Mouse (Mus musculus) embryonic facial prominence, embryonic 12.5 days (tissue): ENCODE measurements around the gene Bag6. TPM values are rescaled to one million over a fixed set of nuclear protein-coding genes. Genes with fewer than 3 reads are reported as not detected.

ENCODE experiments used
- ATAC-seq: fragments of 200-750 bp; cut with Nextera tagmentation; 2 replicates; pipeline ENCODE4 v1.8.0; 2017; ENCODE audit not compliant: insufficient number of reproducible peaks, insufficient read depth, low FRiP score, low TSS enrichment
- H3K27ac ChIP-seq: fragments of 300-500 bp; sonication (generic); 2 replicates; pipeline ENCODE4 v1.5.1; 2016; ENCODE audit warnings: mild to moderate bottlenecking
- H3K27me3 ChIP-seq: fragments of 300-500 bp; sonication (generic); 2 replicates; pipeline ENCODE4 v1.6.1; 2016; ENCODE audit warnings: mild to moderate bottlenecking, moderate library complexity
- H3K36me3 ChIP-seq: fragments of 300-500 bp; sonication (generic); 2 replicates; pipeline ENCODE4 v1.6.1; 2016; ENCODE audit warnings: mild to moderate bottlenecking
- H3K4me1 ChIP-seq: fragments of 300-500 bp; sonication (generic); 2 replicates; pipeline ENCODE4 v1.6.1; 2016
- H3K4me2 ChIP-seq: fragments of 300-500 bp; sonication (generic); replicated peaks from 2 replicates; pipeline ENCODE4 v1.6.1; 2016; ENCODE audit warnings: mild to moderate bottlenecking, moderate library complexity
- H3K4me3 ChIP-seq: fragments of 300-500 bp; sonication (generic); 2 replicates; pipeline ENCODE4 v1.5.1; 2016; ENCODE audit warnings: mild to moderate bottlenecking
- H3K9ac ChIP-seq: fragments of 300-500 bp; sonication (generic); 2 replicates; pipeline ENCODE4 v1.6.1; 2016; ENCODE audit warnings: mild to moderate bottlenecking, moderate library complexity
- H3K9me3 ChIP-seq: fragments of 300-500 bp; sonication (generic); 2 replicates; pipeline ENCODE4 v1.6.1; 2016; ENCODE audit warnings: mild to moderate bottlenecking, moderate library complexity
- WGBS: fragments of 180-500 bp; shearing (Covaris S2); methylation state at CpG from one replicate; pipeline ENCODE4 v1.1.7; 2016; 5-methylcytosine and 5-hydroxymethylcytosine counted together
- polyA plus RNA-seq: library from polyadenylated mRNA; unstranded; fragments of >200 nt; fragmentation: Nextera tagmentation; extraction: Ambion mirVana; gene quantifications from 2 replicates; pipeline ENCODE4 v1.2.1, GENCODE M21; 2016

Gene Bag6
- polyA plus RNA-seq, 1 experiment from 2014 or later: 74.0 TPM

DNA sequence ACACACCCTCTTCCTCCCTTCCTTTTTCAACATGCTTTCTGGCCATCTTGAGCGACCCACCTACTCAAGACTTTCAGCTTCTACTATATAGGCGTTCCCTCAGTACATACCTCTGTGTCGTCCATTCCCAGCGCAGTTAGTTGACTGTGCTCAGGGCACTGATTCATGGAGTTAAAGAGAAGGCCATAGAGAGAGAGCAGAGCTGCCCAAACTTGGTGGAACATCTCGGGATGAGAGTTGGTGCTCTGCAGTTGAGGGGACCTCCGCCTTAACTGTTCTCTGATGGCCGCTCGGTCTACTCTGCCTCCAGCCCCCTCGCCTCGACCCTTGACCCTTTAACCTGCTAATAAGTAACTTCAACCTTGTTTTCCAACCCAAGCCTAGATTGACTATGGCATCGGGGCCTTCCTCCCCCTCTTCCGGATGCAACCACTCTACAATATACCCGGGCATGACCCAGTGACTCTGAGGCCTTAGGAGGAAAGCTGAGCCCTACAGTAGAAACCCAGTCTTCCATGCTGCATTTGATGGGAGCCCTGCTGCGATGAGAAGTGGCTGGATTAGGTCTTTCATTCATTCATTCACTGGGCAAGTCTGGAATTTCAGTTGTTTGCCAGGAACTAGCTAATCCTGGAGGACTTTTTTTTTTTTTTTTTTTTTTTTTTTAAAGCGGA lies 3.3 kb upstream of the Bag6 start, which contains the start of gene Apom:
TSS of gene Apom (minus strand) at position 551 of the 674 bp plus-strand sequence.
- H3K9ac ChIP-seq: no peak within 1 kb of the TSS
- ATAC-seq: no peak

GRCm38 (mm10) chr17:35132174-35132560 lies 2.8 kb upstream of the Bag6 start:
- whole genome bisulfite sequencing: 84% methylated on average over 3 of the region's 3 CpGs
- Histone ChIP-seq H3K4me1 (peaks cover 21% of the 10 kb centered on the region), H3K4me2 (no peak overlapping the region), H3K9ac (no peak overlapping the region), H3K4me3 (no peak overlapping the region), H3K36me3 (peaks cover 13% of the 10 kb centered on the region; the same call in 1 of the 2 replicates), H3K27ac (no peak overlapping the region), H3K9me3 (no peaks in the 10 kb centered on the region), H3K27me3 (no peaks in the 10 kb centered on the region)
- ATAC-seq: no peak

More for the DNA sequence above, 3.3 kb upstream of the Bag6 start, which contains the start of gene Apom:
- Histone ChIP-seq H3K36me3 (peaks cover 13% of the 10 kb centered on the region; the same call in 1 of the 2 replicates), H3K27me3 (no peaks in the 10 kb centered on the region), H3K4me1 (peaks cover 21% of the 10 kb centered on the region), H3K4me2 (no peak within 1 kb of the TSS), H3K27ac (no peak within 1 kb of the TSS), H3K9me3 (no peaks in the 10 kb centered on the region), H3K4me3 (no peak within 1 kb of the TSS)
- WGBS: 81% methylated on average over 15 of the region's 15 CpGs

- Histone ChIP-seq H3K4me1 (peaks cover 18% of the 10 kb centered on the region), H3K9me3 (no peaks in the 10 kb centered on the region), H3K36me3 (peaks cover 21% of the 10 kb centered on the region), H3K4me2 (no peak overlapping the region), H3K4me3 (no peak overlapping the region), H3K9ac (no peak overlapping the region), H3K27me3 (no peaks in the 10 kb centered on the region), H3K27ac (no peak overlapping the region)
- WGBS: 94% methylated on average over 7 of the region's 7 CpGs
- ATAC-seq: no peak
Measured at GRCm38 (mm10) chr17:35133517-35133916, 1.5 kb upstream of the Bag6 start.

GRCm38 (mm10) chr17:35135591-35136320 lies 778 bp downstream of the Bag6 start:
- H3K4me2 ChIP-seq: peak overlapping the region; percentile 90
- H3K9ac ChIP-seq: peak overlapping the region; percentile 77
- WGBS: under 1% methylated on average over 43 of the region's 43 CpGs
- H3K36me3 ChIP-seq: peaks cover 30% of the 10 kb centered on the region
- ATAC-seq: peak; percentile 44
- H3K27ac ChIP-seq: peak overlapping the region; percentile 92
- no peaks in the 10 kb centered on the region for H3K27me3 ChIP-seq
- peaks cover 14% of the 10 kb centered on the region for H3K4me1 ChIP-seq
- H3K9me3 ChIP-seq: no peaks in the 10 kb centered on the region
- H3K4me3 ChIP-seq: peak overlapping the region; percentile 81

GRCm38 (mm10) chr17:35139269-35139668 lies 4.3 kb downstream of the Bag6 start:
- ATAC-seq: no peak
- Histone ChIP-seq H3K27me3 (no peaks in the 10 kb centered on the region), H3K9me3 (no peaks in the 10 kb centered on the region), H3K4me2 (no peak overlapping the region), H3K27ac (no peak overlapping the region), H3K4me1 (peaks cover 14% of the 10 kb centered on the region), H3K4me3 (no peak overlapping the region), H3K9ac (no peak overlapping the region), H3K36me3 (peaks cover 65% of the 10 kb centered on the region)
- 95% methylated on average over 3 of the region's 3 CpGs for WGBS

DNA sequence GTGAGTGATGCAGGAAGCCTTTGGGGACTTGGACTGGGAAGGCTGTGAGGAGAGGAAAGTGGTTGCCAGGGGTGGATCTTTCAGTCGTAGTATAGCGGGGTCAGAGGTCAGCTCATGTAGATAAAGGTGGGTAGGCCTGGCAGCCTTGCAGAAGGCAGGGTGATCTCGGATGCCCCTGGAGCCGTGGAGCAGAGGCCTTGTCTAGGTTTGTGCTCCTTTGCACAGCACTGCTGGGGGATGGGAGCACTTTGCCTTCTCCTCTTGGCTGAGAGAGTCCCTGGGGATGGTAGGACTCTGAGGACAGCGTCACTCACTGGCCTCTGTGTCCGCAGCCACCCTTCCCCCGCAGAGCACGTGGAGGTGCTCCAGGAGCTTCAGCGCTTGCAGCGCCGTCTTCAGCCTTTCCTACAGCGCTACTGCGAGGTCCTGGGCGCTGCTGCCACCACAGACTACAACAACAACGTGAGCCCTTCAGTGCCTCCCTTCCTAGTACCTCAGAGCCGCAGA lies 5.6 kb downstream of the Bag6 start:
- 80% methylated on average over 16 of the region's 16 CpGs for WGBS
- no peak overlapping the region for H3K9ac ChIP-seq
- H3K9me3 ChIP-seq: no peaks in the 10 kb centered on the region
- peaks cover 14% of the 10 kb centered on the region for H3K4me1 ChIP-seq
- no peak for ATAC-seq
- H3K27me3 ChIP-seq: no peaks in the 10 kb centered on the region
- H3K27ac ChIP-seq: no peak overlapping the region
- H3K4me3 ChIP-seq: no peak overlapping the region
- no peak overlapping the region for H3K4me2 ChIP-seq
- peaks cover 78% of the 10 kb centered on the region for H3K36me3 ChIP-seq

DNA sequence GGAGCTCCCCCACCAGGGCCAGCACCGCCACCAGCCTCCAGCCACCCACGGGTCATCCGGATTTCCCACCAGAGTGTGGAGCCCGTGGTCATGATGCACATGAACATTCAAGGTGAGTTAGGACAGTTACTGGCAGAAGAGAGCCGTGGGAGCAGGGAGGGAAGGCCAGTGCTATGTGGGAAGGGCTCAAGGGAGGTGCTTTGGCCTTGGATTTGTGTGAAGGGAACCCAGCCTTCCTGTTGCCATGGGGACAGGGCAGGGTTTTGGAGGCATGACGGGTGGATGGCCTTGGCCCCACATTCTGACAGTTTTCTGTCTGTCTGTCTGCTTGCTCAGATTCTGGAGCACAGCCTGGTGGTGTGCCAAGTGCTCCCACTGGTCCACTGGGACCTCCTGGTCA lies 7.0 kb downstream of the Bag6 start:
- no peak overlapping the region for H3K27ac ChIP-seq

GRCm38 (mm10) chr17:35146139-35146538 lies 11.2 kb downstream of the Bag6 start:
- Histone ChIP-seq H3K27ac (no peak overlapping the region), H3K27me3 (no peaks in the 10 kb centered on the region), H3K4me1 (no peaks in the 10 kb centered on the region), H3K4me2 (no peak overlapping the region), H3K9ac (no peak overlapping the region), H3K36me3 (peaks cover 93% of the 10 kb centered on the region), H3K9me3 (no peaks in the 10 kb centered on the region), H3K4me3 (no peak overlapping the region)
- no peak for ATAC-seq
- 84% methylated on average over 5 of the region's 5 CpGs for WGBS

More for the DNA sequence above, 7.0 kb downstream of the Bag6 start:
- no peak overlapping the region for H3K4me3 ChIP-seq
- no peak for ATAC-seq
- peaks cover 6% of the 10 kb centered on the region for H3K4me1 ChIP-seq
- H3K36me3 ChIP-seq: peaks cover 92% of the 10 kb centered on the region
- WGBS: 95% methylated on average over 6 of the region's 6 CpGs
- no peak overlapping the region for H3K4me2 ChIP-seq
- no peaks in the 10 kb centered on the region for H3K27me3 ChIP-seq
- no peaks in the 10 kb centered on the region for H3K9me3 ChIP-seq
- H3K9ac ChIP-seq: no peak overlapping the region

GRCm38 (mm10) chr17:35147348-35147747 lies 12.4 kb downstream of the Bag6 start:
- ATAC-seq: no peak
- Histone ChIP-seq H3K36me3 (peaks cover 93% of the 10 kb centered on the region), H3K27me3 (no peaks in the 10 kb centered on the region), H3K27ac (no peak overlapping the region), H3K4me1 (no peaks in the 10 kb centered on the region), H3K4me2 (no peak overlapping the region), H3K9me3 (no peaks in the 10 kb centered on the region), H3K9ac (no peak overlapping the region), H3K4me3 (no peak overlapping the region)
- WGBS: 70% methylated on average over 3 of the region's 3 CpGs

GRCm38 (mm10) chr17:35147922-35148639 lies 13.1 kb downstream of the Bag6 start:
- Histone ChIP-seq H3K4me2 (no peak overlapping the region), H3K4me3 (no peak overlapping the region), H3K27ac (no peak overlapping the region), H3K4me1 (no peaks in the 10 kb centered on the region), H3K27me3 (no peaks in the 10 kb centered on the region), H3K36me3 (peaks cover 93% of the 10 kb centered on the region), H3K9me3 (no peaks in the 10 kb centered on the region), H3K9ac (no peak overlapping the region)
- no peak for ATAC-seq
- WGBS: 70% methylated on average over 5 of the region's 5 CpGs

- no peak for ATAC-seq
- no peak overlapping the region for H3K9ac ChIP-seq
- H3K4me1 ChIP-seq: peaks cover 12% of the 10 kb centered on the region
- H3K36me3 ChIP-seq: peaks cover 93% of the 10 kb centered on the region
- 92% methylated on average over 4 of the region's 4 CpGs for WGBS
- no peak overlapping the region for H3K4me2 ChIP-seq
- H3K9me3 ChIP-seq: no peaks in the 10 kb centered on the region
- no peaks in the 10 kb centered on the region for H3K27me3 ChIP-seq
- H3K4me3 ChIP-seq: no peak overlapping the region
- no peak overlapping the region for H3K27ac ChIP-seq
Measured at GRCm38 (mm10) chr17:35152121-35152520, 17.1 kb downstream of the Bag6 start.
